Mouse (Mus musculus): ENCODE results near the gene Ubr2. TPM values are rescaled to one million over a fixed set of nuclear protein-coding genes. Genes with fewer than 3 reads are reported as not detected.
A peak's percentile ranks its signal among the peaks of the same experiment; 100 is the strongest.

Ubr2 gene
- polyA plus RNA-seq, 1 experiment from 2014 or later = 8.3 TPM

- Histone ChIP-seq H3K27ac (replicated peaks) (no peak overlapping the region), H3K4me1 (replicated peaks) (peaks cover 8% of the 10 kb centered on the region), H3K4me2 (no peak overlapping the region), H3K9me3 (replicated peaks) (no peaks in the 10 kb centered on the region), H3K27me3 (no peaks in the 10 kb centered on the region), H3K36me3 (replicated peaks) (peaks cover 34% of the 10 kb centered on the region), H3K4me3 (replicated peaks) (no peak overlapping the region), H3K9ac (no peak overlapping the region)
- ATAC-seq (ENCODE audit: insufficient read depth) = no peak
- 59% methylated on average over 3 of the region's 3 CpGs for WGBS (ENCODE audit: insufficient replicate concordance)
Observed at GRCm38 (mm10) chr17:46926941-46927340, 83.4 kb downstream of the Ubr2 start.

- Histone ChIP-seq H3K4me3 (replicated peaks) (no peak overlapping the region), H3K4me2 (no peak overlapping the region), H3K9me3 (replicated peaks) (no peaks in the 10 kb centered on the region), H3K9ac (no peak overlapping the region), H3K4me1 (replicated peaks) (peaks cover 8% of the 10 kb centered on the region), H3K27me3 (no peaks in the 10 kb centered on the region), H3K36me3 (replicated peaks) (peaks cover 27% of the 10 kb centered on the region), H3K27ac (replicated peaks) (no peak overlapping the region)
- no peak for ATAC-seq (ENCODE audit: insufficient read depth)
- 53% methylated on average over 6 of the region's 6 CpGs for WGBS (ENCODE audit: insufficient replicate concordance)
Observed at GRCm38 (mm10) chr17:46926192-46926591, 84.2 kb downstream of the Ubr2 start.

- Histone ChIP-seq H3K27me3 (no peaks in the 10 kb centered on the region), H3K4me2 (no peak overlapping the region), H3K4me3 (replicated peaks) (no peak overlapping the region), H3K9ac (no peak overlapping the region), H3K4me1 (replicated peaks) (no peaks in the 10 kb centered on the region), H3K9me3 (replicated peaks) (no peaks in the 10 kb centered on the region), H3K27ac (replicated peaks) (no peak overlapping the region), H3K36me3 (replicated peaks) (no peaks in the 10 kb centered on the region)
- 57% methylated on average over 6 of the region's 6 CpGs for WGBS (ENCODE audit: insufficient replicate concordance)
- ATAC-seq (ENCODE audit: insufficient read depth) = no peak
Observed at GRCm38 (mm10) chr17:46920855-46921254, 89.5 kb downstream of the Ubr2 start.

GRCm38 (mm10) chr17:46918951-46919350 is 91.4 kb downstream of the Ubr2 start:
- Histone ChIP-seq H3K4me2 (no peak overlapping the region), H3K4me1 (replicated peaks) (no peaks in the 10 kb centered on the region), H3K27me3 (no peaks in the 10 kb centered on the region), H3K36me3 (replicated peaks) (no peaks in the 10 kb centered on the region), H3K9me3 (replicated peaks) (no peaks in the 10 kb centered on the region), H3K4me3 (replicated peaks) (no peak overlapping the region), H3K27ac (replicated peaks) (no peak overlapping the region), H3K9ac (no peak overlapping the region)
- no peak for ATAC-seq (ENCODE audit: insufficient read depth)
- 25% methylated on average over 4 of the region's 4 CpGs for WGBS (ENCODE audit: insufficient replicate concordance)

GRCm38 (mm10) chr17:46915129-46915528 is 95.2 kb downstream of the Ubr2 start:
- no peaks in the 10 kb centered on the region for H3K27me3 ChIP-seq
- no peak overlapping the region for H3K9ac ChIP-seq
- no peak overlapping the region for H3K4me2 ChIP-seq
- ATAC-seq (ENCODE audit: insufficient read depth) = no peak
- no peaks in the 10 kb centered on the region for H3K9me3 ChIP-seq (replicated peaks)
- H3K27ac ChIP-seq (replicated peaks) = no peak overlapping the region
- H3K36me3 ChIP-seq (replicated peaks) = no peaks in the 10 kb centered on the region
- 42% methylated on average over 3 of the region's 3 CpGs for WGBS (ENCODE audit: insufficient replicate concordance)
- no peak overlapping the region for H3K4me3 ChIP-seq (replicated peaks)
- no peaks in the 10 kb centered on the region for H3K4me1 ChIP-seq (replicated peaks)

- Histone ChIP-seq H3K4me3 (replicated peaks) (no peak overlapping the region), H3K36me3 (replicated peaks) (no peaks in the 10 kb centered on the region), H3K4me1 (replicated peaks) (no peaks in the 10 kb centered on the region), H3K4me2 (no peak overlapping the region), H3K9me3 (replicated peaks) (no peaks in the 10 kb centered on the region), H3K27ac (replicated peaks) (no peak overlapping the region), H3K9ac (no peak overlapping the region), H3K27me3 (no peaks in the 10 kb centered on the region)
- ATAC-seq (ENCODE audit: insufficient read depth) = no peak
- 24% methylated on average over 6 of the region's 6 CpGs for WGBS (ENCODE audit: insufficient replicate concordance)
Observed at GRCm38 (mm10) chr17:46912331-46912730, 98.0 kb downstream of the Ubr2 start.

- ATAC-seq (ENCODE audit: insufficient read depth) = no peak
- Histone ChIP-seq H3K36me3 (replicated peaks) (no peaks in the 10 kb centered on the region), H3K9me3 (replicated peaks) (no peaks in the 10 kb centered on the region), H3K9ac (no peak within 1 kb of the TSS), H3K4me1 (replicated peaks) (no peaks in the 10 kb centered on the region), H3K4me2 (no peak within 1 kb of the TSS), H3K4me3 (replicated peaks) (no peak within 1 kb of the TSS), H3K27me3 (no peaks in the 10 kb centered on the region), H3K27ac (replicated peaks) (no peak within 1 kb of the TSS)
- WGBS (ENCODE audit: insufficient replicate concordance) = 70% methylated on average over 10 of the region's 10 CpGs
Observed at GRCm38 (mm10) chr17:46910186-46910585, 100.2 kb downstream of the Ubr2 start, which contains the start of gene Prph2. Gene Prph2 (plus strand): TSS chr17:46910459.

GRCm38 (mm10) chr17:46903876-46904490 is 106.4 kb downstream of the Ubr2 start:
- Histone ChIP-seq H3K4me2 (no peak overlapping the region), H3K27me3 (no peaks in the 10 kb centered on the region), H3K27ac (replicated peaks) (no peak overlapping the region), H3K36me3 (replicated peaks) (no peaks in the 10 kb centered on the region), H3K4me1 (replicated peaks) (no peaks in the 10 kb centered on the region; the same call in 1 of the 2 replicates), H3K9ac (no peak overlapping the region), H3K9me3 (replicated peaks) (no peaks in the 10 kb centered on the region), H3K4me3 (replicated peaks) (no peak overlapping the region)
- WGBS (ENCODE audit: insufficient replicate concordance) = 19% methylated on average over 19 of the region's 19 CpGs
- 0 out of 2 replicates have a peak, but pooled peaks have one; percentile 18 for ATAC-seq (ENCODE audit: insufficient read depth)

GRCm38 (mm10) chr17:46900941-46901340 is 109.4 kb downstream of the Ubr2 start:
- Histone ChIP-seq H3K27ac (replicated peaks) (no peak overlapping the region), H3K9me3 (replicated peaks) (no peaks in the 10 kb centered on the region), H3K36me3 (replicated peaks) (no peaks in the 10 kb centered on the region), H3K9ac (no peak overlapping the region), H3K4me3 (replicated peaks) (no peak overlapping the region), H3K4me1 (replicated peaks) (peaks cover 3% of the 10 kb centered on the region; the same call in 1 of the 2 replicates), H3K27me3 (no peaks in the 10 kb centered on the region), H3K4me2 (no peak overlapping the region)
- no peak for ATAC-seq (ENCODE audit: insufficient read depth)
- WGBS (ENCODE audit: insufficient replicate concordance) = 41% methylated on average over 2 of the region's 2 CpGs

- Histone ChIP-seq H3K4me3 (replicated peaks) (no peak overlapping the region), H3K4me1 (replicated peaks) (peaks cover 19% of the 10 kb centered on the region), H3K4me2 (no peak overlapping the region), H3K36me3 (replicated peaks) (peaks cover 3% of the 10 kb centered on the region; the same call in 1 of the 2 replicates), H3K9me3 (replicated peaks) (no peaks in the 10 kb centered on the region), H3K27me3 (no peaks in the 10 kb centered on the region), H3K27ac (replicated peaks) (no peak overlapping the region), H3K9ac (no peak overlapping the region)
- WGBS (ENCODE audit: insufficient replicate concordance) = 46% methylated on average over 13 of the region's 13 CpGs
- no peak for ATAC-seq (ENCODE audit: insufficient read depth)
Observed at GRCm38 (mm10) chr17:46897221-46897950, 113.0 kb downstream of the Ubr2 start.

GRCm38 (mm10) chr17:46895426-46895825 is 114.9 kb downstream of the Ubr2 start:
- H3K4me3 ChIP-seq (replicated peaks) = no peak overlapping the region
- no peak overlapping the region for H3K4me2 ChIP-seq
- H3K4me1 ChIP-seq (replicated peaks) = peaks cover 34% of the 10 kb centered on the region
- H3K9ac ChIP-seq = no peak overlapping the region
- no peak overlapping the region for H3K27ac ChIP-seq (replicated peaks)
- ATAC-seq (ENCODE audit: insufficient read depth) = no peak
- no peaks in the 10 kb centered on the region for H3K9me3 ChIP-seq (replicated peaks)
- 81% methylated on average over 9 of the region's 9 CpGs for WGBS (ENCODE audit: insufficient replicate concordance)
- H3K36me3 ChIP-seq (replicated peaks) = peaks cover 6% of the 10 kb centered on the region; the same call in 1 of the 2 replicates
- no peaks in the 10 kb centered on the region for H3K27me3 ChIP-seq

Measured in liver, embryonic 15.5 days (tissue).